Mouse (Mus musculus) NIH3T3 (cell line): Measurements from ENCODE around the gene Gm21764.
"Not testable (repeated sequence)": the region's sequence is repeated elsewhere in the genome, so short reads cannot be mapped to it uniquely, and the experiment has no call there.

Experiments
- DNase-seq: peaks from one replicate; pipeline ENCODE4 v3.0.0-alpha.2; 2012; ENCODE audit warnings: low read depth

The Gm21764 gene

DNA sequence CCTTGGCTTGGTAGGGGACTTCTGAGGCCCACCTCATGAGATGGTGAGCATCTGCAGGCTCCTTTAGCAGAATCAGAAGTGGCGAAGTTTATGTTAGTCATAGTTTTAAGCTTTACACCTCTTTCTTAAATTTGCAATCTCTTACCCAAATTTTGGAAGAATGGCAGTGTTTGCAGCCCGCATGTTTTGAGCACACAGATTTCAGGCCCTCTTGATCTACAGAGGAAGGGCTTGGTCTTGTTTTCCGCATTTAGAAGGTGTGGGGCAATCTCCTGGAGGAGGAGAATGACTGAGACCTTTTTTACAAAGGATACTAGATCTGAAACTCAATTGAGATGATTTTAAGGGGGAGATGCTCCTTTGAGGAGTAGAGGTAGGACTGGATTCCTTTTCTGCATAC is at the start of gene Gm21764:
Gm21764 (minus strand) TSS at position 101 of the 400 bp plus-strand sequence.
- not testable (repeated sequence) for DNase-seq

DNA sequence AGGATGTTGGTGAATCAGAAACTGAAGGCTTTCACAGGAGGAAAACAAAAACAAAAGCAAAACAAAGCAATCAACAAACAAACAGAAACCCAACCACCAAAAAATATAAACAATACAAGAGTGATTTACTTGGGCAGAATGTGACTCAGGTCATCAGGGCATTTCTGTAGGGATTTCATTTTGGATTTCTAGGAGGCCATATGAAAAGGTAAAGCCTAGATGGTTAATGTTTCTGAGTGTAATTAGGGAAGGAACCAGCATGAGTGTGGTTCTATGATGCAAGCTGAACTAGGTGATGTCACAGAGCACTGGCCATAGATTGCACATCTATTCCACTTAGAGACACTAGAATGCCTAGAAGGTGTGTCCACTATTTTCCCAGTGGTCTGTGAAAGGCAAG is 27.2 kb upstream of the Gm21764 start, which contains the start of gene Ssty1:
Ssty1 (plus strand) TSS at position 301 of the 400 bp plus-strand sequence.
- DNase-seq, result not testable (repeated sequence)
